Mouse (Mus musculus) liver (tissue): ENCODE measurements at regions not wholly inside any gene's neighbourhood (a gene's known extent, or its start where the extent isn't known, plus 50 kb on each side); places are given as distances from the start of the nearest gene placed in this dataset.

Experiments used
- DNase-seq: peaks from one replicate; pipeline ENCODE4 v3.0.0-alpha.2; 2020; ENCODE audit warnings: mixed read lengths

DNA sequence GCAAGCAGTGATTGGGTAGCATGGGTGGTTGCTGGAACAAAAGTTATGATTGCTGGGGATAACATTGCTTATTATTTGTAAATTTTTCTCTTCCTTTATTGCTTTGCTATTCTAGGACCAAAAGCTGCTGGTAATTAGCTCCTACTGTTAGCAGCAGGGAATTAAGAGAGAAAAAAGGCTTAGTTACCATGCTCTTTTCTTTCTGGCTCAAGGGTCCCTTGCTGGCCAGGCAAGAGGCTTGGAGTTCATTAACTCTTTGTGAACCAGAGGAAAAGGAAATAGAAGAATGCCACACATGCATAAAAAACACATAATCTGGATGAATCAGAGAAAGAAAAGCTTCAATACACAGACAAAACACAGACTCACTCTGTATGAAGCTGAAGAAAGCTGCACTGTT, 237.1 kb upstream of the Nrsn1 start:
- DNase-seq, result no peak

DNA sequence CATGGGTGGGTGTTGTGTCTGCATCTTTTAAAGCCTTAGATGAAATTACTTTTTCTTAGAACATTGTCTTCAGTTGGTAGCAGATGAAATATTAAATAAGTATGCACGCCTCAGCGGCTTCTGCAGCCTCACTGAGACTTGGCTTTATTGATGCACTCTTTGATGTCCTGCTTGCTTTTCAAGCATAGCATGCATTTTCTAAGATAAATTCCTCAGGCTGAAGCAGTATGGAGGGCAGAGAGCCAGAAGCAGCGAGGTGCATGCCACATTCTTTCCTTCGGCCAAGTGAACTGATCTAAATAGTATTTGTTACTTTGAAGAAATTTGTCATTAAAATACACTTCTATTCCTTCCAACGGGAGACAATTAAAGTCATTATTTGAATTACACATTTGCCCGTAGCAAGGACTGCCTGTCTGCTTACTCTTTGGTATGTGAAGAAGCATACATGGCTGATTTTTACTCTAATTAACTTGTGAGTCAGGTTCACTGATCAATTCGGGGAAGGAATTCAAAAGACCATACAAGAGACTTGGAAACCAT, 224.3 kb upstream of the Nrsn1 start:
- DNase-seq, result no peak

DNA sequence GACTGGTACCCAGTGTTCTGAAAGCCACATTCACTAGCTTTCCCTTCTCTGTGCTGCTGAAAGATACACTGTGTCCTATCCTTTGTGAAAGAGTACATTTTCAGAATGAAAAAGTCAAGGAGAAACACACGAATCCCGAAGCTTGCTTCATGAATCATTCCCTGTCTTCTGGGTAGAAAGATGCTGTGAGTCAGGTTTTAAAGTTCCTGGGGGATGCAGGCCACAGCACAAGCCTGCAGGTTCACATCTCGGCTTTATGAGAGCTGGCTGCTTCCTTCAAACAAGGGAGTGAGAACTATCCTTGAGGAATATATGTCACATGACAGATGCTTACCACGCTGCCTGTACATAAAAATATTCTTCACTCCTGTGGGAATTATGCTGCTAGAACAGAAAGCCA, 219.7 kb upstream of the Nrsn1 start:
- no peak for DNase-seq

DNA sequence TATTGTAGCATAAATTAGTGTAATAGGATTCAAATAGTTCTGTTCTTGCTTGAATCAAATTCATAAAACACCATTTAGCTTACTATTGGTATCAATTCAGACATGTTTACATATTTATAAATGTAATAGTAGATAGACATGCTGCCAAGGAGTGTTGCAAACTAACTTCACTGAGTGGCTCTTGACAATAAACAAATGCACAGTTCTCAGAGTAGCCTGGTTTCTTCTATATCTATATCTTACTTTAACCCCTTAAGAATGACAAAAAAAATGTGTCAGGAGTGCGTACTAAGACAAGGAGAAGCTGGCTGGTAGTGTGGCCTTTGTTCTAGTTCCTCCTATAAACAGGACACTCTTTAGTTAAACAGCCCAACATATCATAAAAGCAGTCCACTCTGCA, 213.0 kb upstream of the Nrsn1 start:
- DNase-seq, result no peak

DNA sequence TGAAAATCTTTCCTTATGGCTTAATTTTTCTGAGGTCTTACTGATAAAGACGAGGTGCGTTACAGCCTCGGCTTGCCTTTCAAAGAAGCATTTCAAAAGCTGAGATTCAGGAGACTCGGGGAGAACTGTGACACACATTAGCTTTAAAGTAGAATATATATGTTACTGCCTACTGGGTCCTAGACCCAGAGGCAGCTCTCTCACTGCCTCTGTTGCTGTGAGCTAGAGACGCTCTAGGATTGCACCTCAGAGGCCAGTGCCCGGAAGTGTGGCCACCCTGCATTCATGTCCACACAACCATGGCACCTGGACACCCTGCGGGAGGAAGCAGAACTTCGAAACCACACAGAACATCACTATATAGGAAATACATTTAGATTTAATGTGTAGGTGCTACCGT, 181.6 kb upstream of the Nrsn1 start:
- DNase-seq, result no peak

DNA sequence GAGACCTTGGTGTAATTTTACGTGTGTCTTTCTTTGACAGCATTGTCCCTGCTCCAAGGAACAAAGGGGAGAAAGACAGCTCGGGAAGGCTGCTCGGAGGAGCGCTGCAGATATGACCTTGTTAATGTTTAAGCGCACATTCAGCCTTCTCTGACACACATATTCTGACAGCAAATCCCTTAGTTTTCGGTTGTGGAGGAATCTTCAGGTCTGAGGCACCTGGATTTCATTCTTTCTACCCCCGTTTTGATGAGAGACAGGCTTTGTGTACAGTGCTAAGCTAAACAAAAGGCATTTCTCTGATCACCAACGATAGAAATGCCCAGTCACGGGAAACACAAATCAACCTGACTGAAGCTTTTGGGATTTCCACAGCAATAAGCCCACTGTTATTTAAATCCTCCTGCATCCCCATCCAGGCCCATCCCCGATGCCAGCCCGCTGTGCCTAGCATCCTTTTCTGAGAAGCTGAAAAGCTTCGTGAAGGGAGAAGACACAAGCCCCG, 181.1 kb upstream of the Nrsn1 start:
- no peak for DNase-seq

DNA sequence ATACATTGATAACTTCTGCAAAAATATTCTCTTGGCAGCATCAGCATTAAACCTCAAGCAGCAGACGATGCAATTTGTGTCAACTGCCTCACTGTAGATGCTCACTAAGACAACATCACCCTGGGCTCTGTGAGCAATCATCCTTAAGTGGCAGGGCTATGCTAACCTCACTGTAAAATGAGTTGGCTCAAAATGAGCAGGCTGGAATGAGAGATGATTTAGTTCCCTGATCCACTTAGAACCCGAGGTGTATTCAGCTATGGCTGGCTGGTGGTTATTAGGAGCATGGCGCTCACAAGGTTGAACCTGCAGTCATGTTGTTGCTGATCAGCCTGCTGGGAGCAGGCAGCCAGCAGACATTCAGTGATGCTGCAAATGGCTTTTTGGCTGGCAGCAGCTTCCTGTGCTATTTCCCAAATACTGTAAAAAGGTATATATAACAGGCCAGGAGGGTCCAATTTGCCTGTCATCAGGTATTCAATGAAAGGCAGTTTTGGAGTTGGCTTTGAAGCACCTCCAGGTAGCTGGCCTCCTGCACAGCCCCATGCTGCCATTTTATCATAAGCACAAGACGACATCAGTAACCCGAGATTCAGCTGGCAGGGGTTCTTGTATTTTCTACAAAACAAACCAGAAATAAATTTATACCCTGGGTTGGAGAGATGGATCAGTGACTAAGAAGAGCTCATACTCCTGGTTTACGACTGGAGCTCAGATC, 159.6 kb upstream of the Nrsn1 start:
- DNase-seq, result no peak

DNA sequence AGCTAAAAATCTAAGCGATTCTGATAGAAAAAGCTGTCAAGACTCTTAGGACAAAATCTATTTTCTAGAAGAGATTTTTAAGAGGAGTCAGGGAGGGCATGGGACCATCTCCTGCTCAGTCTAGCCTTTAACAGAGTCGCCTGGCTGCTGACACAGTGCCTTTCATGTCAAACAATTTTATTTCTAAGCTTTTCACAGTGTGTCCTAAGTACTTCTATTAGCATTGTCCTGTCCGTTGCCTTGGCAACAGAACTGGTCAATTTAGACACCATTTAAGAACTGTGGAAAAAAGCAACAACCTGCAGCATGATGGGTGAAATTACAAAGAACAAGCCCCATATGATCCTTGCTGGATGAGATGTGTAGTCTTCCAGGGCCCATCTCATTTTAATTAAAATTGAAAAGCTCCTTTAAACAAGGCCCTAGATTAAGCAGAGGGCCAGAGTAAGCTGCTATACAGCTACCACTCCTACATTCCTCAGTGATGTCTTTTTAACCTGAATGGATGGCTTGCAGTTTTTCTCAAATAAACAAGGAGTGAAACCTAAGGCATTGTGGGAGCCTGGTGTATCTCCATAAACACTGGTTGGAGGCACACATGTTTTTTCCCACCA, 133.0 kb upstream of the Nrsn1 start:
- DNase-seq, result no peak

DNA sequence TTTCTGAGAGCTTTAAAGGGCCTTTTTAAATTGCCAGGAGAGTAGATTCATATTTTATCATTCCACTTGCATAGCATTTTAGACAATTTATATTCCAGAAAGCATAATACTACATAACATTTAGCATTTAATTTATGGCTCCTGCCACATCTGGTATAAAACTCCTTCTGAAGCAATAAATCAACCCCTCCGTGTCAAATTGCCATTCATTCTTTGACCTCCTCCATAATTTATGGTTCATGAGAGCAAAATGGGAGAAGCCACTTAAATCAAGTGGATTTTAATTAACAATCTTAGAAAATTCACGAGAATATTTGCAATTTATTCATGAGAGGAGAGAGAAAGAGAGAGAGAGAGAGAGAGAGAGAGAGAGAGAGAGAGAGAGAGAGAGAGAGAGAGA, 132.4 kb upstream of the Nrsn1 start:
- no peak for DNase-seq

DNA sequence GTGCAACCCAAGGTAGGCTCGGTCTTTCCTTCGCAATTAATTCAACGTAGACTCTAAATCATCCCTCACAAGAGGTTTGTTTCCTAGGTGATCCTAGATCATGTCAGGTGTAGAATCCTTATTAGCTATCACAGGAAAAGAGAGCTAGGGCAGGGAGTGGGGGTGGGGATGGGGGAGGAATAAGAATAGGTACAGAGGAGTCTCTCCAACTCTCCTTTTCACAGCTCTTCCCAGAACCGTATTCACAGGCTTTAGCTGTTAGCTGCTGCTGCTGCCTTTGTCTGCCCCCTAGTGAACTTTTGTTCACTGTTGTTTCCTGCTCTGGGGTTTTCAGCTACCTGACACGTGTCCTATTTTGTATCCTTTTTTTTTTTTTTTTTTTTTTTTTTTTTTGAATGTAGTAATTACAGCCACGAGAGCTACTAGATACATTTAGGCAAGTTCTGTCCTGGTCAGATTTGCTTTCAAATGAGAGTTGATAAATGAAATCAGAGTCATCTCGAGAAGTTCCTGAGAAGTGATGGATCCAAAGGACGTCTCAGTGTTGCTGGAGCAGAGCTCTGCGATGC, 131.7 kb upstream of the Nrsn1 start:
- no peak for DNase-seq

DNA sequence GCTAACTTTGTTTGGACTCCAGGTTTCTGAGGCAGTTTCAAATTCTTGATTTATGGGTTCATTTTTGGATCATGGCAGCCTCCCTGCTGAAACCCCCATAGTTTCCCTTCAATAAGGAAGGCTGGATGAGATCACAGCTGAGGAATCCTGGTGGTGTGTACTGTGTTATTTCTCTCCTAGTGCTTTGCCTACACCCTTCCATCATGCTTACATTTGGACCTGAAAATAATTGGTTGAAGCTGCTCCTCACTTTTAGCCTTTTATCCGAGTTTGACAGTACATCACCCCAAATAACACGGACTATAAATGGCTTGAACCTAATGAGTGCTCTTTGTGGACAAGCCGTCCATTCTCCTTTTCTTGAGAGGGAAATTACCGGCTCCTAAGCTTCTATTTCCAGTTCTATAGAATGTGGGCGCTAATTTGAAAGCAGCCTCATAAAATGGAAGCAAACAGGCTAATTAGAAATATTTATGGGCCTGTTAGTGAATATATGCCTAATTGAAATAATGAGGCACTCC, 122.5 kb upstream of the Nrsn1 start:
- no peak for DNase-seq

DNA sequence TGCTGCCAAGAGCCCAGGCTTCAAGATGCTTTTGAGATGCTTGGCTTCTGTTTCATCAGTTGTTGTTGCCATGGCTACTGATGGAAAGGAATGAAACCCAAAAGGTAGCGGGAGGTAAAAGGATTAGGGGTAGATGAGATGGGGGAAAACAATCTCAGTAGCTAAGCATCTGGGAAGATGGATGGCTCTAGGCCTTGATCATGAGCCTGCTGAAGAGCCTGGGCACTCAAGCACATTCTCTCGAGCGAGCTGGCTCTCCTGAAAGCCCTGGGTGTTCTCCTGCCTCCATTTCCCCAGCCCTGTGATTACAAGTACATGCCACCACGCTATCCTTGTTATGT, 92.3 kb upstream of the Nrsn1 start:
- DNase-seq, result no peak

DNA sequence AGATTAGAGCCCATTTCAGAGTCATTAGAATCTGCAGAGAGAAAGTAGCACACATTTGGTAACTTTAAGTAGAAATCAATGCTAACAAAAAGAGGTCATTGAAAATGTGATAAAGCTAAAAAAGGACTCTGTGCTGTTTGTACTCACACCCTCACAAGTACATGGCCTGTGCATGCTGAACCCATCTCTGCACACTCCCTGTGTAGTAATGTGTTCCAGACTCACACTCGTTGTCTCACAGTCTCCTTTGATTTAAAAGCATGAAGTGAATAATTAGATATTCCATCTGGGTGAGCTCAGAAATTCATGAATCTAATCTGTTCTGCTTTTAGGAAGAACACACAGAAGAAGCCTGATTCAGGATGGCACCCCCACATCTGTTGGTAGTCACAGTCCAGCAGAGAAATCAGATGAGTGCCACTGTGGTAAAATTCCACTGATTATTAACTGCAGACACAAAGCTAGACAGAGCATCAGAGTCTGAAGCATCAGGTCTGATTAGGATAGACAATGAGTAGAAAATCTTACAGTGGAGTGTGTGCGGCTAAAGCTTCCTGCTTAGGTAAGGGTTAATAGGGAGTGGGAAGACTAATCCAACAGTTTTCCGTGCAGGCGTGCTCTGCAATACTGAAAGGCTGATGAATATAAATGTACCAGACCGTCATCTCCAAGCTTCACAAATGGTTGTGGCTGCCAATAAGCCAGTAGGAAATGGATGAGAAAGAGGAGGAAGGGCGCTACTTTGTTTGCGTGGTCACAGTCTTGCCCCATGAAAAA, 91.7 kb upstream of the Nrsn1 start:
- no peak for DNase-seq

DNA sequence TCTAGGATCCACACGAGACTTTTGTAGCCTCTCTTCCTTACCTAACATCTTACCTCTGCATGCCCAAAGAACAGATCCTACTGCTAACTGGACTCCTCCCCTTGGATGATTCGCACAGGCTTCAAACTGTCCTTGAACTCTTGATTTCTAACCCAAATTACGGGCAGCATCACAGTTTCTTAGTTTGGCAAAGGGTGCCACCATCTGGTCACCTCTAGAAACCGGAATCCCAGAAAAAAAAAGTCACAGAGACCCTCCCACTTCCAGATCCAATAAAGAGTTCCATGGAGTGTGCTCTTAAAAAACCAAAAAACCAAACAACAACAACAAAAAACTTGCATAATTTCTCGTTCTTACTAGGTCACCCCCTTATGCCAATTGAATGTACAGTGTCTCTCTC, 77.3 kb upstream of the Nrsn1 start:
- DNase-seq, result no peak

DNA sequence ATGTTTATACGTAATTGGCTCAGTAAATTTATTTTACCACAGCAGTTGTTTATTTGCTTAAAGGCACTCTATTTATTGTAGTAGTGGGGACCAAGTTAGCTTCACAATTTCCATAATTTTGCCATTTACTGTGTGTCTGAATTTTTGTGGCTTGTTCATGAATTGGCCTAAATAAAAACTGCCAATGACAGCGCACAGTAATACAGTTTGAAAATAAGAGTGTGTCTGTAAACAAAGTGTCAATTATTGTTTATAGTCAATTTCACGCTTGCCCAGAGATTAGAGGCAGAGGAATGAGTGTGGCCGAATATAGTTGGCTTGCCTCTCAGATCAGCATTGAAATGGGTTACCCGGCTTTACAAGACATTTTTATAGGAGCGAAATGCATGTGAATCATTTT, 73.0 kb upstream of the Nrsn1 start:
- no peak for DNase-seq

DNA sequence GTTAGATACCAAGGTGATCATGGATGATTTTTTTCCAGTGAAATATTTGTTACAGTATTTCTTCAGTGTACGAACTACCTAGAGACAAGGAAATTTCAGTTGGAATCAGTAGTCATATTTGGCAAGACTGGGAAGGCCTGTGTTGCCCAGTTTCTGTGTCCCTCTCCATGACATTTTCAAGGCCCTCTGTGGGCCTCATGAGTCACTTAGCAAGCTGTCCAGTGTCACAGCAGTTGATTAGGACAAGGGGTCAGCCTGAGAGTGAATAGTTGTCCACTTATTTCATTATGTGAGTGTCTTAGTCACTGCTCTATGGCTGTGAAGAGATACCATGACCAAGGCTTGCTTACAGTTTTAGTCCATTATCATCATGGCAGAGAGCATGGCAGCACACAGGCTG, 71.5 kb upstream of the Nrsn1 start:
- no peak for DNase-seq

DNA sequence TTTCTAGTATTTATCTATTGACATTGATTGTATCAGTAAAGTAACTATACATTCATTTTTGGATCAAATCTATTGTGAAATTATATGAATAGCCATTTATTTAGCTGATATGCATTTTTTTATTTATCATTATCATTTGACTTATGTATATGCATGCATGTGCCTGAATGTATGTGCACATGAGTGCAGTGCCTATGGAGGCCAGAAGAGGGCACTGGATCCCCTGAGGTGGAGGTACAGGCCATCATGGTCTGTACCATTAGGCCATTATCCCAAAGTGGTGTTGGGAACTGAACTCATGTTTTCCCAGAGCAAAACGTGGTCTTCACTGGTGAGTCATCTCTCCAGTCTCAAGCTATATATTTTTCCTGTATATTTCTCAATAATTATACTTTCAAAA, 63.5 kb upstream of the Nrsn1 start:
- no peak for DNase-seq
